Mouse (Mus musculus): Measurements from ENCODE around the gene Raf1. TPM values are rescaled to one million over a fixed set of nuclear protein-coding genes. Genes with fewer than 3 reads are reported as not detected.
A peak's percentile ranks its signal among the peaks of the same experiment; 100 is the strongest.

Gene Raf1
- total RNA-seq (2021), result 97.4 and 101 TPM in 2 replicates
- long read RNA-seq, experiment 1, transcript Raf1-201 (17 exons, 3,070 nt), result major isoform, 83 of 99 reads
- long read RNA-seq, experiment 1, partial matches to known transcripts, result 4 of 99 reads
- long read RNA-seq, experiment 1, other reads (novel, unspliced or antisense), result 8 of 99 reads
- long read RNA-seq, experiment 2, transcript Raf1-201 (17 exons, 3,070 nt), result major isoform, 61 of 75 reads
- long read RNA-seq, experiment 2, partial matches to known transcripts, result 4 of 75 reads
- long read RNA-seq, experiment 2, other reads (novel, unspliced or antisense), result 9 of 75 reads

- DNase-seq, result peak; percentile 98
Observed at GRCm38 (mm10) chr6:115676452-115677128, at the start of gene Raf1. Gene Raf1, minus strand, starts transcription at chr6:115676635.

GRCm38 (mm10) chr6:115722246-115722645 is 45.8 kb upstream of the Raf1 start:
- DNase-seq, result peak; percentile 52

GRCm38 (mm10) chr6:115717715-115718558 is 41.5 kb upstream of the Raf1 start:
- peak; percentile 74 for DNase-seq

GRCm38 (mm10) chr6:115717101-115717652 is 40.7 kb upstream of the Raf1 start:
- peak; percentile 38 for DNase-seq

GRCm38 (mm10) chr6:115711261-115711660 is 34.8 kb upstream of the Raf1 start:
- no peak for DNase-seq

GRCm38 (mm10) chr6:115702901-115703300 is 26.5 kb upstream of the Raf1 start:
- peak; percentile 17 for DNase-seq

GRCm38 (mm10) chr6:115701302-115701701 is 24.9 kb upstream of the Raf1 start:
- DNase-seq, result no peak

GRCm38 (mm10) chr6:115700778-115701177 is 24.3 kb upstream of the Raf1 start:
- DNase-seq, result no peak

- DNase-seq, result peak; percentile 22
Observed at GRCm38 (mm10) chr6:115698699-115699098, 22.3 kb upstream of the Raf1 start.

GRCm38 (mm10) chr6:115697739-115698558 is 21.5 kb upstream of the Raf1 start:
- DNase-seq, result peak; percentile 42

GRCm38 (mm10) chr6:115696707-115697215 is 20.3 kb upstream of the Raf1 start:
- DNase-seq, result no peak

- DNase-seq, result no peak
Observed at GRCm38 (mm10) chr6:115695124-115695523, 18.7 kb upstream of the Raf1 start.

- peak; percentile 16 for DNase-seq
Observed at GRCm38 (mm10) chr6:115694441-115694842, 18.0 kb upstream of the Raf1 start.

GRCm38 (mm10) chr6:115692963-115693730 is 16.7 kb upstream of the Raf1 start:
- DNase-seq, result peak; percentile 16

- no peak for DNase-seq
Observed at GRCm38 (mm10) chr6:115692163-115692950, 15.9 kb upstream of the Raf1 start.

- no peak for DNase-seq
Observed at GRCm38 (mm10) chr6:115690105-115690504, 13.7 kb upstream of the Raf1 start.

GRCm38 (mm10) chr6:115688589-115688988 is 12.2 kb upstream of the Raf1 start:
- DNase-seq, result no peak

GRCm38 (mm10) chr6:115687753-115688152 is 11.3 kb upstream of the Raf1 start:
- peak; percentile 9 for DNase-seq

GRCm38 (mm10) chr6:115684851-115685646 is 8.6 kb upstream of the Raf1 start:
- peak; percentile 23 for DNase-seq

Data from adrenal gland, postnatal 14 days (tissue).